Mouse (Mus musculus) heart, adult 11 months (tissue): Measurements from ENCODE around the gene Dyrk1a.

Experiments
- DNase-seq: peaks from one replicate; pipeline ENCODE4 v3.0.0; 2022

Gene Dyrk1a

GRCm38 (mm10) chr16:94591536-94591935 is 21.7 kb downstream of the Dyrk1a start:
- peak; percentile 82 for DNase-seq

GRCm38 (mm10) chr16:94596633-94597032 is 26.8 kb downstream of the Dyrk1a start:
- no peak for DNase-seq

DNA sequence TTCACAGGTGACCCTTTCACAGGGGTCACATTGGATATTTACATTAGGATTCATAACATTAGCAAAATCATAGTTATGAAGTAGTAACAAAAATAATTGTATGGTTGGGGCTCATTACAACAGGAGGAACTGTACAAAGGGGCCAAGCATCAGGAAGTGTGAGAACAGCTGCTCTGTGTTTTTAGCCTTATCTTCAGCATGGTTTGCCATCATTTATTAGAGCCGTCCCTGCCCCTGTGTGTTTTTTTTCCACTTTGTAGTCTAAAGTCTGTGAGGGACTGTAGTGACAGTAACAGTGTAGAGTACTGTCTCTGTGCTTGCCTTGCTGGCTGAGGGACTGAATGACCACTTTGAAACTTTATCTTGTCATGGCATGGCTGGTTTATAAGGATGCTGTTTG is 27.8 kb downstream of the Dyrk1a start:
- no peak for DNase-seq

DNA sequence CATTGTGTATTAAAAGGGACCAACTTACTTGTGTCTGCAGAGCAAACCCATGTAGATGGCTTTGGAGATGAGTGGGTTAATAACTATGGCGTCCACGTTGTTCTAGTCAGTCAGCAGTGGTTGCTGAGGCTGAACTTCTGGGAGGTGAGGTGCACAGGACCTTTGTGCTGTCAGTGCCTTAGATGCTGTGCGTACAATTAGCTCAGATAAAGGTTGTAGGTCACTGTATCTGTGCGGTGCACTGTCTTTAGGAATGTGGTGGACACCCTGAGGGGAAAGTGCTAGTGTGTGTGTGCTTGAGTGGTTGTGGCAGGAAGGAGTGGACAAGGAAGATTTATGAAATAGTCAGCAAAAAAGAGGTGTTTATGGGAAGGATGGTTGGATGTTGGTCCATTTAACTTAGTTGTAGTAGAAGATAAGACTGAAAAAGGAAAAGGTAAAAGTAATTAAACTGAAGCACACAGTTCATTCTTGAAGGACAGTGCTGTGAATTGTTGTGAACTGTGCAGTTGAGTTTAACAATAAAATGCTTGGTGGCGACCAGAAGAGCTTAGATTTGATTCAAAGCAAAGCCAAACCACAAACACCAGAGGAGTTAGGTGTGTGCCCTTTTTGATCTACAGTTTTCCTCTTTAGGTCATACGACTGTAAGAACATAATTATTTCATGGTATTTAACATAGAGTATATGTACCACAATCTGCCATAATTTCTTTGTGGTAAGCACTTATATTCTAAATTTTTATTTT is 30.3 kb downstream of the Dyrk1a start:
- DNase-seq: no peak

- no peak for DNase-seq
Measured at GRCm38 (mm10) chr16:94601089-94601488, 31.3 kb downstream of the Dyrk1a start.

DNA sequence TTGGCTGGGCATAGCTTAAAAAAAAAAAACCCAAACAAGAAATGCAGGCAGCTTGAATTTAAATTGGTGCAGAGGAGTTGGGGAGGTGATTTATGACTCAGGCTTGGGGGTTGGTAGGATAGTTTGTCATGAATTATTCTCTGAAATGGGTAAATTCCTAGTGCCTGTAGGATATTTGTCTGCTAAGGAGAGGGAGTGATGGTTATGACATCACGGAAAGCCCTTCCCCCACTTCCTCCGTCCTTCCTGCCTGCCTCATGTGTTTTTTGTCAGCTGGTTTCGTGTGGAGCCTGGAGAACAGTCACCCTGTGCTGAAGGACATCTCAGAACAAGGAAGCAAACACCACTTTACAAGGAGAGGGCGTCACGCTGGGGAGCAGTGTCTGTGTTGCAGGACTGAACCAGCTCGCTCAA is 31.7 kb downstream of the Dyrk1a start:
- DNase-seq: peak; percentile 98

- no peak for DNase-seq
Measured at GRCm38 (mm10) chr16:94602188-94602587, 32.4 kb downstream of the Dyrk1a start.

- DNase-seq: peak; percentile 87
Measured at GRCm38 (mm10) chr16:94602730-94603129, 32.9 kb downstream of the Dyrk1a start.

GRCm38 (mm10) chr16:94606169-94606568 is 36.4 kb downstream of the Dyrk1a start:
- no peak for DNase-seq

DNA sequence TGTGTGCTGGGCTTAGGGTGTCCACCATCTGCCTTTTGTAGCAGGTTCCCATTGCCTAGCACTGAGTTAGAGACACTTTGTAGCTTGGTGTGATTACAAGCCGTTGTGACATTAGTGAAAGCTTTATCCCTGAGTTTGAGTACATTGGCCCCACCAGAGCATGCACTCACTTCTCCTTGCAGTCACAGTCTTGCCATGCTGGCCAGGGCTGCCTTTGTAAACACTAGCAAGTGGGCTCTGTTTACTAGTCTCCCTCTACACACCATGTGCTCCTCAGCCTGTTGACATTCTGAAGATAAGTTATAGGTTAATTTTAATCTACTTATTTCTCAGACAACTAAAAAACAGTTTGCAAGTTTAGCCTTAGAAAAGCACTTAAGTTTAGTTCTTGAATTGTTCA is 37.7 kb downstream of the Dyrk1a start:
- peak; percentile 86 for DNase-seq

GRCm38 (mm10) chr16:94608706-94609594 is 39.1 kb downstream of the Dyrk1a start:
- peak; percentile 82 for DNase-seq

DNA sequence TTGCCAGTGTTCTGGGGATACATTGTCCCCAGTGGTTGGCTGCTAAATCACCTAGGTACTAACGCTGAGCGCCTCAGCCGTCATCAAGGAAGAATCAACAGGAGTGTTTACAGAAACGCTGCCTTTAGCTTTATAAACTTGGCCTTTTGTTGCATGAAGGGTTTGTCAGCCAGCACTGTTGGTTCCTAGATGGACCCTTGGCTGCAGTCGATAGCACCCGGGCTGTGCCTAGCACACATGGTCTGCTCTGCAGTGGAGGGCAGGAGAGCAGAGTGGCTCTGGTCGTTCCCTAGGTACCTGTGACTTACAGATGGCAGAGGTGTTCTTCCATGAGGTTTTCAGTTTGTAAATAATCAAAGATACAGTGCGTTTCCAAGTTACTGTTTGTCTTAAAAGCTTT is 42.8 kb downstream of the Dyrk1a start:
- peak; percentile 71 for DNase-seq

- no peak for DNase-seq
Measured at GRCm38 (mm10) chr16:94617255-94617654, 47.4 kb downstream of the Dyrk1a start.

DNA sequence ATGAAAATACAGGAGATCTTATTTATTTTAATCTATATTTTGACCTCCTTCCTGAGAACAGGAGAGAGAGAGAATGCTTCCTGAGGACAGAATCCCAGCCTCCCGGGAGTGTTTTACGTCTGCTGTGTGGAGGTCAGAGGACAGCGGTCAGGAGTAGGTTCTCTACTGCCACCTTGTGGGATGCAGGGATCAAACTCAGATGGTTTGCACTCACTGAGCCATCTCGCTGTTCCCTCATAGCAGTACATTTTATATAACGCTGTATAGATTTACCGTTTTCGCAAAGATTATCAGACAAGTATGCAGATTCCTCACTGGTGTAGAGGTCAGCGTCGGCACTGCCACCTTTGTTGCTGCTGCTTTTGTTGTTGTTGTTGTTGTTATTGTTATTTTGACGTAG is 48.7 kb downstream of the Dyrk1a start:
- peak; percentile 95 for DNase-seq

- DNase-seq: peak; percentile 81
Measured at GRCm38 (mm10) chr16:94619301-94619700, 49.5 kb downstream of the Dyrk1a start.

- DNase-seq: peak; percentile 93
Measured at GRCm38 (mm10) chr16:94624871-94625270, 55.1 kb downstream of the Dyrk1a start.

- peak; percentile 90 for DNase-seq
Measured at GRCm38 (mm10) chr16:94625639-94626038, 55.8 kb downstream of the Dyrk1a start.

GRCm38 (mm10) chr16:94627736-94628135 is 57.9 kb downstream of the Dyrk1a start:
- peak; percentile 68 for DNase-seq

- peak; percentile 56 for DNase-seq
Measured at GRCm38 (mm10) chr16:94628976-94629729, 59.3 kb downstream of the Dyrk1a start.

DNA sequence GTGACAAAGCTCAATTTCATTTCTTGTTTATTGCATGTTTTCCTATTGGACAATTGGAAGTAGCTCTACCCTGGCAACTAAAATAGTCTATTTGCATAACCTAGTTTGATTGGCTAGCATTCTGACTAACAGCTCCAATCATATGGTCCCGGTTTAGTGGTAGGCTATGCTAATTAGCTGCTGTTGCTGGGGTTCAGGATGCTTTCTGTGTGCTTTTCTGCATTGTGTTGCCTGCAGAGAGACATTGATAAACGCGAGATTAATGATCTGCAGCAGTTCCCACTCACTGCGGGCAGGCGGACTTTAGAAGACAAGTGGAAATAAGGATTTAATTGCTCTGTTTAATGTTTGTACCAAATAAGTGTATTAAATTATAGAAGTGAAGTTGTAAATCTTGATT is 62.2 kb downstream of the Dyrk1a start:
- peak; percentile 96 for DNase-seq

DNA sequence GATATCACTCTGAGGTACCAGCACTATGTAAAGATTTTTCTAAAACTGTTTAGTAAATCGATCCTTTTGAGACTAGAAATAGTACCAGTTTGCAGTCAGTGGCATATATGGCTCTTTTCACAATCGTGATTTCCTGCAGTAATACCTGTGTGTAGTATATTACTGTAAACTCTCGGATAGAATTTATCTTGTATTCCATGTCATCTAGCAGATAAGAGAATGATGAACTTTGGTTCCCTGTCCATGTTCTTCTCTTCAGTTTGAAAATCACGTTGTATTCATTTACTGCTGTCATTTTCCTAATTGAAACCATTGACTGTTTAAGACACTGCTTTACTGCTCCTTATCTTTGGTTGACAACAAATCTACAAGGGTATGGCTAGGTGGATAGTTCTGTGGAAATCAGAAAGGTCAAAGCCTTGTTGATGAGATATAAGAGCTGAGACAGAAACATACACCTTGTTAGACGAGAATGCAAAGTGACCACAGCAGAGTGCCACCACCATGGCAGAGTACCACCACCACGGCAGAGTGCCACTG is 62.7 kb downstream of the Dyrk1a start:
- DNase-seq: no peak

GRCm38 (mm10) chr16:94633012-94633411 is 63.2 kb downstream of the Dyrk1a start:
- DNase-seq: peak; percentile 89

GRCm38 (mm10) chr16:94637423-94637822 is 67.6 kb downstream of the Dyrk1a start:
- peak; percentile 68 for DNase-seq
